Mouse (Mus musculus): Measurements from ENCODE around the gene Stac3.
A peak's percentile ranks its signal among the peaks of the same experiment; 100 is the strongest.

The Stac3 gene

GRCm38 (mm10) chr10:127522088-127522581 lies 20.6 kb downstream of the Stac3 start, which contains the start of gene Shmt2:
TSS of gene Shmt2 (minus strand) at chr10:127522444.
- peak; percentile 78 to 85 for DNase-seq (ENCODE audit: low spot score in 2 of 2)

- no peak for DNase-seq (ENCODE audit: low spot score in 2 of 2)
Observed at GRCm38 (mm10) chr10:127524646-127525255, 23.3 kb downstream of the Stac3 start.

- peak; percentile 38 to 67 for DNase-seq (ENCODE audit: low spot score in 2 of 2)
Observed at GRCm38 (mm10) chr10:127526048-127526447, 24.6 kb downstream of the Stac3 start.

DNA sequence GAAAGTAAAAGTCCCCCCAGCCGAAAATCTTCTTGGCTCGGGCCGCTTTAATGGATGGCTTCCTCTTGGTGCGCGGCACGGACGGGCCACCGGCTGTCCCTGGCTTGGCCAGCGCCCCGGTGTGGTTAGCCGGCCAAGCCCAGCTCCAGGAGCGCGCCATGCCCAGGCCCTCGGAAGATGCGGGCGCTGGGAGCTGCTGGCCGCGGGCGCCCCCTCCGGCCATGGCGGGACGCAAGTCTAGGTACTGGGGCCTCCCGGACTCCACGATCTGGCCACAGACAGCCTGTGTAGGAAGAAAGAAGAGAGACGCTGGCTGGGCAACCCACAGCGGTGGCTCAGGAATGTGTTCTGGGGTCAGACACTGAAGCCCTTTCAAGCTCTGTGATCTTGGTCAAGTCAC lies 25.2 kb downstream of the Stac3 start:
- no peak for DNase-seq (ENCODE audit: low spot score in 2 of 2)

- no peak for DNase-seq (ENCODE audit: low spot score in 2 of 2)
Observed at GRCm38 (mm10) chr10:127527481-127527880, 26.0 kb downstream of the Stac3 start.

- no peak for DNase-seq (ENCODE audit: low spot score in 2 of 2)
Observed at GRCm38 (mm10) chr10:127530945-127531344, 29.5 kb downstream of the Stac3 start.

DNA sequence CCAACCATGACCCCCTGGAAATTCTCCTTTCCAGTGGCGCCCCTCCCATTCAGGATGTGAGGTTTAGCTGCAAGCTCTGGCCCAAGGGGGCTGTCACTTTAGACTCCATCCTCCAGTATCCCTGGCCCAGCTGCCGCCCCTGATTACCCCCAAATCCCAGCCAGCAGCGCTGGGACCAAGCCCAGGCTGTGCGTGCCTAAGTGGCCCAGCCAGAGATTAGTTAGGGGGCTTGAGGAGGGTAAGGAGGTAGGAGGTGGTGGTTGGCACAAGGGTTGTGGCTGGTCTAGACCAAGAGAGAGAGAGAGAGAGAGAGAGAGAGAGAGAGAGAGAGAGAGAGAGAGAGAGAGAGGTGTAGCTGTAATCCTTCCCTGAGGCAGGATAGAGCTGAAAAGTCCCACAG lies 30.1 kb downstream of the Stac3 start:
- no peak for DNase-seq (ENCODE audit: low spot score in 2 of 2)

DNA sequence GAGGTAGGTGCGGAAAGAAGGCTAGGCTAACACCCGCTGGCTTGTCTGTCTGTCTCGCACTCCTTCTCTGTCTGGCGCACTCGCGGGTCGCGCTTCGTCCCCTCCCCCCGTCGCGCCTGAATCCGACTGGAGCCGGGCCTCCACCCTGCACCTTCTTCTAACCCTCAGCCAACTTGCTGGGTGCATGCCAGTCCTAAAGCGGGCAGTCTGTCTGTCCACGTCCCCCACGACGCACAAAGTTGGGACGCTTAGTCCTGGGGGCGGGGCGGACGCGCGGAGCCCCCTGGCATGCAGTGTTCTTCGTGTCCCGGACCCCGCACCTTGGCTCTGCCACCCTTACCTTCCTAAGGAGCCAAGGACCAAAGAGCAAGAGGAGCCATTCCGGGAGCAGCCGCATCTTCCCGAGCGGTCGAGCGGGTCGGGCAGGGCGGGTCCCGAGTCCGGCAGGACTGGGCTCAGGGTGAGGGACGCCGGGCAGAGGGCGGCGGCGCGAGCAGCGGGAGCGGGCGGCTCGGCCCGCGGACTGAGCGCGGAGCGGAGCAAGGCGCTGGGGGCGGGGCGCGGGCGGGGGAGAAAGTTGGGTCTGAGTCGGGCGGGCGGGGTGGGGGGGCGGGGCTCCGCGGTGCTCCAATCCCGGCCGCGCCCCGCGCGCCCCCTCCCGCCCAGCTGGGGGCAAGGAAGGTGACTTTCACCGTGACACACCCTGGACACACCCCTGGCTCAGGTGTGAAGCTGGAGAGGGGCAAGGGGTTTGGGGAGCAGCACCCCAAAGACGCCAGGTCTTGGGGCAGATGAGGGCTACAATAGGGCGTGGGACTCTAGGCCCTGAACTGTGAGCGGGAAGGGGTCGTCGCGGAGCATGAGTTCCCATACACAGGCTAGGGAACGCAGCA lies 32.8 kb downstream of the Stac3 start, which contains the start of gene Nxph4:
TSS of gene Nxph4 (minus strand) at position 524 of the 893 bp plus-strand sequence.
- DNase-seq (ENCODE audit: low spot score in 2 of 2) = no peak

DNA sequence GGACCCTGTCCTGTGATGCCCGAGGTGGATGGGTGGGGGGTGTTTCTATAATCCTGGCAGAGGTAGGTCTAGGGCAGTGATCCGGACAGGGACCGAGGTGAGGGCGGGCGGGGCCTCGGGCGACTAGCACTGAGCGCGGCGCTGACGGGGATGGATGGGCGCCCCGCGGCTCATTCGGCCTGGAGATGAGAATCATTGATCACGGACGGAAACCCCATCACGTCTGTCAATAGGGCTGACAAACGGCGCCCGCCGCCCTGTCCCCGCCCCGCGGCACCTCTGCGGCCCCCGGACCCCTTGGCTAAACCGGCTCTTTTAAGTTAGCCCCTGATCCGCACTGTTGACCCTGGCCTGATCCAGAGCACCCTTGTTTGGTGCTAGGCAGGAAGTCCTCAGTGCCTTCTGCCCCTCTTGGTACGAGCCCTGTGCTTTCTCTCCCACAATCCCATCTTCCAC lies 33.5 kb downstream of the Stac3 start:
- DNase-seq (ENCODE audit: low spot score in 2 of 2) = no peak

- DNase-seq (ENCODE audit: low spot score in 2 of 2) = peak in 1 of 2 experiments; percentile 55
Observed at GRCm38 (mm10) chr10:127536586-127537314, 35.3 kb downstream of the Stac3 start.

DNA sequence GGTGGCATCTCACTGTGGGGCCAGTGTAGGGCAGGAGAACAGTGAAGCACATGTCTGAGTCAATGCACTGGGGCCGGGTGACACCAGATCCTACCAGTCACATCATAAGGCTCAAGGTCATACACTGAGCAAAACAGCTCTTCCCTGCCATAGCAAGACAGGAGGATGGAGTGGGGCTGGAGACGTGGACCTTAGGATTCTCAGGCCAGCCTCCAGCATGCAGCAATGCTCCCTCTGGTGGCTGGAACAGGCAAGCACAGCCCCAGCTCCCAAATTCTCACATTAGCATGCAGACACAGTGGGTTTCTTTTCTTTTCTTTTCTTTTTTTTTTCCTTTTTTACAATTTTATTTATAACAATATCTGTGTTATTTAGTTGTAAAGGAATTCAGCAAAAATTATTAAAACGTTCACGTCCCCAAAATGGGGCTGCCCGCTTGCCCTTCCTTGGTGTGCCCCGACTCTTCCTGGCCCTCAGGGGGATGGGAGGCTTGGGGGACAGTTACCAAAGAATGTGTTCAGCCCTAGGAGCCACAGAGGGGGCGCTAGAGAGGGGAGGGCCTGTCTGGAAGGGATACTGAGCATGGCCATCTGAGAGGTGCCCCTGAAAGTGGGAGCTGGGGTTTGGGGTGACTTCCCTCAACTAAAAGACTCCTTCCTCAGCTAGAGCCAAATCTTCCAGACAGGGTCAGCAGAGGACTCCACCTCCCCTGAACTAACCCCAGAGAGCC lies 36.5 kb downstream of the Stac3 start:
- DNase-seq (ENCODE audit: low spot score in 2 of 2) = peak in 1 of 2 experiments; percentile 62

DNA sequence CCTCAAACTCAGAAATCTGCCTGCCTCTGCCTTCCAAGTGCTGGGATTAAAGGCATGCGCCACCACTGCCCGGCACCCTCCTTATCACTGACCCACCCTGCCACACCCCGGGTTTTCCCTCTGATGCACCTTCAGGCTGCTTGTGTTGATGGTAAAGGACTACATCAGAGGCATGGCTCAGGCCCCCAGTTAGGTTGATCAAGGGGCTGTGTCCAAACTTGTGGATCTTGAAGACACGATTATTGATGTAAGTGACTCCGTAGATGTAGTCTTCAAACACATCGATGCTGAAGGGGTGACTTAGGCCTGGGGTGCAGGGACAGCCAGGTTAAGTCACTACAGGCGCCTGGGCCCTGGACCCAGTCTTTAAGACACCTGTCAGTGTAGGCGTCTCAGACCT lies 40.0 kb downstream of the Stac3 start:
- no peak for DNase-seq (ENCODE audit: low spot score in 2 of 2)

GRCm38 (mm10) chr10:127542084-127542483 lies 40.6 kb downstream of the Stac3 start:
- DNase-seq (ENCODE audit: low spot score in 2 of 2) = no peak

GRCm38 (mm10) chr10:127542720-127543119 lies 41.2 kb downstream of the Stac3 start:
- no peak for DNase-seq (ENCODE audit: low spot score in 2 of 2)

GRCm38 (mm10) chr10:127543916-127544315 lies 42.4 kb downstream of the Stac3 start:
- DNase-seq (ENCODE audit: low spot score in 2 of 2) = no peak

GRCm38 (mm10) chr10:127544375-127544774 lies 42.9 kb downstream of the Stac3 start:
- no peak for DNase-seq (ENCODE audit: low spot score in 2 of 2)

- no peak for DNase-seq (ENCODE audit: low spot score in 2 of 2)
Observed at GRCm38 (mm10) chr10:127546505-127546904, 45.0 kb downstream of the Stac3 start.

DNA sequence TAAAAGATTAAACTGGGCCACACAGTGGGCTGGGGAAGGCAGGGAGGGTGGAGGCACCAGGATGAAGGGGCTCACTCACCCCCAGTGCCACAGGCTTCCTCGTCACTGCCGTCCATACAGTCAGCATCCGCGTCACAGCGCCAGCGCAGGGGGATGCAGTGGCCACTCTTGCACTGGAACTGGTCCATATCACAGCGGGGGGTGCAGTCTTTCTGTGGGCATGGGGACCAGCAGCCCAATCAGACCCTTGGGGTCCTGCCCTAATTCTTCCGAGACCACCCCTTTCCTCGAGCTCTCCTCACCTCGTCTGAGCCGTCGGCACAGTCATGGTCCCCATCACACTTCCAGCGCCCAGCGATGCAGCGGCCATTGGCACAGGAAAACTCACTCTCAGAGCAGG lies 46.8 kb downstream of the Stac3 start:
- DNase-seq (ENCODE audit: low spot score in 2 of 2) = no peak

DNA sequence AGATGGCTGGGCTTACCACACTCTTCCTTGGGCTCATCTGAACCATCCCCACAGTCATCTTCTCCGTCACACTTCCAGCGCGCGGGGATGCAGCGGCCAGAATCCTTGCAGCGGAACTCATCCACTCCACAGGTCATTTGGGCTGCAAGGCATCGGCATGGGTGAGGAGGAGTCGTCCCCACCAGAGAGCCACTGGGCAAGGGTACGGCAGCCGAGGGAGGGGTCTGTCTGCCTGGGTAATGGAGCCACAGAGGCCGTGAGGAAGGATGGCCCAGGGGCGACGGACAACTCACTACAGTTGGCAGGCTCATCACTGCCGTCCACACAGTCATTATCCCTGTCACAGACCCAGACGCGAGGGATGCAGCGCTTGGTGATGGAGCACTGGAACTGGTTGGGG lies 48.4 kb downstream of the Stac3 start:
- DNase-seq (ENCODE audit: low spot score in 2 of 2) = no peak

DNA sequence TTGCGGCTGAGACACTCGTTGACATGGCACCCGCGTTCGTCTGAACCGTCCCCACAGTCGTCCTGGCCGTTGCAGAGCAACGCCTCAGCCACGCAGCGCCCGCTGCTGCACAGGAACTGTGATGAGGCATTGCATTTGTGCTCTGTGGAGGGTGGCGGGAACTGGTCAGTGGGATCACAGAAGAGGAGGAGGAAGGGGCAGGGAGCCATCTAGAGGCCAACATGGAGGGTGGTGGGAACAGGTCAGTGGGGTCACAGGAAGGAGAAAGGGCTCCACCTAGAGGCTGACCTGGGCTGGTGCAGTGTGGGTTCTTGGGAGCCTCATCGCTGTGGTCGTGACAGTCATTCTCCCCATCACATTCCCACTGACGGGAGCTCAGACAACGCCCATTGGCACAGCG lies 54.2 kb downstream of the Stac3 start:
- peak in 1 of 2 experiments; percentile 37 for DNase-seq (ENCODE audit: low spot score in 2 of 2)

DNA sequence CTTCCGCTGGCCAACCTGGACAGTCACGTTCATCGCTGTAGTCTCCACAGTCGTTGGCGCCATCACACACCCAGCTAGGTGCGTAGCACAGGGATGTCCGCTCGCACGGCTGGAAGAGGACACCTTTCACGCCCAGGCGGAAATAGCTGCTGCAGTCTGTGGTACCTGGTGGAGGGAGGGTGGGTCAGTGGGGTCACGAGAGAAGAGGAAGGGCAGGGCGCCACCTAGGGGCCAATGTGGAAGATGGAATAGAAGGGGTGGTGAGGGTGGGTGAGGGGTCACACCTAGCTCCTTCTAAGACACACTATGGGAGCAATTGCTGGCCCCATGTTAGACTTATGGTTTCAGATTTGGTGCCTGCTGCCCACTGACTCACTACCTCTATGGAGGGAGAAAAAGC lies 55.9 kb downstream of the Stac3 start:
- DNase-seq (ENCODE audit: low spot score in 2 of 2) = peak in 1 of 2 experiments; percentile 37

Measured in thymus, postnatal 10 days (tissue).